8 mouse cellular contexts compared by ENCODE assay signal in genomic region chr4:135292477-135293089, GRCm38 (mm10). TPM values are rescaled to one million over a fixed set of nuclear protein-coding genes. Genes with fewer than 3 reads are reported as not detected.
DNase-seq lines count a peak whose midpoint lies in the region; ATAC-seq and TF ChIP-seq lines count a peak whose summit lies in the region.

No protein-coding gene starts in this region.

- H3K27me3 ChIP-seq in midbrain, embryonic 13.5 days, result no peaks in the 10 kb centered on the region
- no peaks in the 10 kb centered on the region for H3K27me3 ChIP-seq in midbrain, embryonic 14.5 days (ENCODE audit: control insufficient read depth, insufficient read depth, low read length)
- no peaks in the 10 kb centered on the region for H3K27me3 ChIP-seq in hindbrain, embryonic 16.5 days (replicated peaks; ENCODE audit: control insufficient read depth, insufficient read depth, low read length)
- H3K27me3 ChIP-seq in liver, embryonic 12.5 days (replicated peaks), result no peaks in the 10 kb centered on the region
- H3K27me3 ChIP-seq in spleen, adult 2 months (ENCODE audit: control insufficient read depth, insufficient read depth, low read length), result no peaks in the 10 kb centered on the region

- H3K4me2 ChIP-seq in midbrain, embryonic 13.5 days (replicated peaks), result 0 out of 2 replicates have a peak overlapping the region, but pooled peaks have one; percentile 23
- no peak overlapping the region for H3K4me2 ChIP-seq in midbrain, embryonic 14.5 days (ENCODE audit: low read length)
- H3K4me2 ChIP-seq in hindbrain, embryonic 16.5 days (ENCODE audit: low read length), result no peak overlapping the region
- H3K4me2 ChIP-seq in liver, embryonic 12.5 days, result peak overlapping the region; percentile 66

- no peaks in the 10 kb centered on the region for H3K4me1 ChIP-seq in midbrain, embryonic 13.5 days (replicated peaks)
- no peaks in the 10 kb centered on the region for H3K4me1 ChIP-seq in midbrain, embryonic 14.5 days (ENCODE audit: control insufficient read depth, insufficient read depth, low read length)
- no peaks in the 10 kb centered on the region; the same call in 1 of the 2 replicates for H3K4me1 ChIP-seq in hindbrain, embryonic 16.5 days (ENCODE audit: control insufficient read depth, insufficient read depth, low read depth, low read length)
- peaks cover 61% of the 10 kb centered on the region for H3K4me1 ChIP-seq in liver, embryonic 12.5 days
- H3K4me1 ChIP-seq in spleen, adult 2 months (ENCODE audit: control insufficient read depth, insufficient read depth, insufficient read length), result peaks cover 3% of the 10 kb centered on the region; the same call in 1 of the 2 replicates

- no peaks in the 10 kb centered on the region for H3K9me3 ChIP-seq in midbrain, embryonic 13.5 days
- H3K9me3 ChIP-seq in midbrain, embryonic 14.5 days (ENCODE audit: control insufficient read depth, low read length), result no peaks in the 10 kb centered on the region
- H3K9me3 ChIP-seq in hindbrain, embryonic 16.5 days (ENCODE audit: control insufficient read depth, low read length), result no peaks in the 10 kb centered on the region
- H3K9me3 ChIP-seq in liver, embryonic 12.5 days (replicated peaks), result no peaks in the 10 kb centered on the region

- H3K9ac ChIP-seq in midbrain, embryonic 13.5 days (replicated peaks), result no peak overlapping the region
- H3K9ac ChIP-seq in midbrain, embryonic 14.5 days (replicated peaks; ENCODE audit: low read length), result no peak overlapping the region
- H3K9ac ChIP-seq in hindbrain, embryonic 16.5 days (ENCODE audit: low read depth, low read length), result no peak overlapping the region
- peak overlapping the region; percentile 39 for H3K9ac ChIP-seq in liver, embryonic 12.5 days

- no peaks in the 10 kb centered on the region for H3K36me3 ChIP-seq in midbrain, embryonic 13.5 days
- no peaks in the 10 kb centered on the region for H3K36me3 ChIP-seq in midbrain, embryonic 14.5 days (ENCODE audit: control insufficient read depth, insufficient read depth, low read length)
- H3K36me3 ChIP-seq in hindbrain, embryonic 16.5 days (ENCODE audit: control insufficient read depth, insufficient read depth, low read length), result no peaks in the 10 kb centered on the region
- no peaks in the 10 kb centered on the region for H3K36me3 ChIP-seq in liver, embryonic 12.5 days
- no peaks in the 10 kb centered on the region for H3K36me3 ChIP-seq in spleen, adult 2 months (ENCODE audit: control insufficient read depth, insufficient read depth, low read length)

- H3K4me3 ChIP-seq in midbrain, embryonic 13.5 days (replicated peaks), result no peak overlapping the region
- no peak overlapping the region for H3K4me3 ChIP-seq in midbrain, embryonic 14.5 days (replicated peaks; ENCODE audit: low read depth, low read length)
- H3K4me3 ChIP-seq in hindbrain, embryonic 16.5 days (ENCODE audit: low read length), result no peak overlapping the region
- peak overlapping the region; percentile 33 for H3K4me3 ChIP-seq in liver, embryonic 12.5 days
- peak overlapping the region; percentile 27; the same call in 1 of the 2 replicates for H3K4me3 ChIP-seq in spleen, adult 2 months (ENCODE audit: extremely low read depth, insufficient read depth, insufficient read length)

- TF ChIP-seq CTCF in spleen, adult 2 months (IDR thresholded peaks at IDR 0.05; ENCODE audit: extremely low read depth, insufficient read depth, insufficient read length, insufficient replicate concordance), result no peak

- DNase-seq in midbrain, embryonic 14.5 days, result no peak
- DNase-seq in c-Kit-positive CD71-positive TER-119-negative erythroid progenitor cells, embryonic 14.5 days (ENCODE audit: low read depth), result peak; percentile 24
- DNase-seq in spleen, adult 2 months (ENCODE audit: low read depth in 1 of 2, low spot score in 2 of 2), result peak in 1 of 2 experiments; percentile 52
- DNase-seq in layer of hippocampus, adult 9-11 months, result no peak
- DNase-seq in left cerebral cortex, adult 8-10 months (ENCODE audit: low spot score in 2 of 2), result no peak

- TF ChIP-seq POLR2A in spleen, adult 2 months (IDR thresholded peaks at IDR 0.05; ENCODE audit: low read depth, low read length), result no peak

- ATAC-seq in midbrain, embryonic 13.5 days, result no peak
- no peak for ATAC-seq in midbrain, embryonic 14.5 days (ENCODE audit: low FRiP score, low TSS enrichment)
- peak; percentile 27; the same call in 1 of the 2 replicates for ATAC-seq in hindbrain, embryonic 16.5 days
- ATAC-seq in liver, embryonic 12.5 days, result peak; percentile 34

- no peak overlapping the region for H3K27ac ChIP-seq in midbrain, embryonic 13.5 days
- H3K27ac ChIP-seq in midbrain, embryonic 14.5 days (replicated peaks; ENCODE audit: low read depth, low read length), result no peak overlapping the region
- H3K27ac ChIP-seq in hindbrain, embryonic 16.5 days (ENCODE audit: low read depth, low read length), result no peak overlapping the region
- peak overlapping the region; percentile 72 for H3K27ac ChIP-seq in liver, embryonic 12.5 days
- peak overlapping the region; percentile 32; the same call in 1 of the 2 replicates for H3K27ac ChIP-seq in spleen, adult 2 months (ENCODE audit: insufficient read depth, low read length)

- 16% methylated on average over 12 of the region's 12 CpGs for WGBS in midbrain, embryonic 13.5 days
- WGBS in midbrain, embryonic 14.5 days, result 14% methylated on average over 12 of the region's 12 CpGs
- 14% methylated on average over 12 of the region's 12 CpGs for WGBS in hindbrain, embryonic 16.5 days
- 5% methylated on average over 12 of the region's 12 CpGs for WGBS in liver, embryonic 12.5 days (ENCODE audit: insufficient replicate concordance)
- WGBS in spleen, adult 2 months, result 13% methylated on average over 12 of the region's 12 CpGs

RNA-seq across cellular contexts. Expression of gene Clic4, which starts 20.0 kb away (rescaled TPM):
- polyA plus RNA-seq in midbrain, embryonic 13.5 days (2015; fragmentation: Nextera tagmentation; extraction: Ambion mirVana), result 95.1 and 108 TPM in 2 replicates
- 34.9 and 61.9 TPM in 2 replicates for polyA plus RNA-seq in midbrain, embryonic 14.5 days (2014; fragmentation: Nextera tagmentation; extraction: Ambion mirVana)
- polyA plus RNA-seq in hindbrain, embryonic 16.5 days (2015; fragmentation: Nextera tagmentation; extraction: Ambion mirVana), result 56.1 and 71.0 TPM in 2 replicates
- polyA plus RNA-seq in liver, embryonic 12.5 days (2016; fragmentation: Nextera tagmentation; extraction: Ambion mirVana), result 161 and 169 TPM in 2 replicates
- 34.7 and 40.8 TPM in 2 replicates for polyA plus RNA-seq in spleen, adult 2 months (2012; rRNA removed)
- 10 to 100 TPM; 40.1 to 47.4 (median 42.7) TPM for total RNA-seq in left cerebral cortex, adult 8-10 months (2022)

Comparison
In these comparisons a context has a peak if more than half of its experiments do, and no peak if none do; other contexts are left out.
1. H3K4me2 ChIP-seq: peak in midbrain, embryonic 13.5 days (single experiment) and liver, embryonic 12.5 days (single experiment); none in midbrain, embryonic 14.5 days (single experiment) and hindbrain, embryonic 16.5 days (single experiment).
2. ATAC-seq: peak in hindbrain, embryonic 16.5 days (single experiment) and liver, embryonic 12.5 days (single experiment); none in midbrain, embryonic 13.5 days (single experiment) and midbrain, embryonic 14.5 days (single experiment).
3. H3K27ac ChIP-seq: peak in liver, embryonic 12.5 days (single experiment) and spleen, adult 2 months (single experiment); none in midbrain, embryonic 13.5 days (single experiment), midbrain, embryonic 14.5 days (single experiment) and hindbrain, embryonic 16.5 days (single experiment).
4. H3K4me3 ChIP-seq: peak in liver, embryonic 12.5 days (single experiment) and spleen, adult 2 months (single experiment); none in midbrain, embryonic 13.5 days (single experiment), midbrain, embryonic 14.5 days (single experiment) and hindbrain, embryonic 16.5 days (single experiment).